Mouse (Mus musculus) CD4-positive, CD25-positive, alpha-beta regulatory T cell (primary cell): Measurements from ENCODE around the gene Unc13d. TPM values are rescaled to one million over a fixed set of nuclear protein-coding genes. Genes with fewer than 3 reads are reported as not detected.

Experiments
- polyA plus RNA-seq: library from polyadenylated mRNA; unstranded; fragments of 100-300 nt; shearing (Covaris generic); gene quantifications from one replicate; pipeline ENCODE4 v1.2.1, GENCODE M21; 2017

The Unc13d gene
- 154 TPM for polyA plus RNA-seq

DNA sequence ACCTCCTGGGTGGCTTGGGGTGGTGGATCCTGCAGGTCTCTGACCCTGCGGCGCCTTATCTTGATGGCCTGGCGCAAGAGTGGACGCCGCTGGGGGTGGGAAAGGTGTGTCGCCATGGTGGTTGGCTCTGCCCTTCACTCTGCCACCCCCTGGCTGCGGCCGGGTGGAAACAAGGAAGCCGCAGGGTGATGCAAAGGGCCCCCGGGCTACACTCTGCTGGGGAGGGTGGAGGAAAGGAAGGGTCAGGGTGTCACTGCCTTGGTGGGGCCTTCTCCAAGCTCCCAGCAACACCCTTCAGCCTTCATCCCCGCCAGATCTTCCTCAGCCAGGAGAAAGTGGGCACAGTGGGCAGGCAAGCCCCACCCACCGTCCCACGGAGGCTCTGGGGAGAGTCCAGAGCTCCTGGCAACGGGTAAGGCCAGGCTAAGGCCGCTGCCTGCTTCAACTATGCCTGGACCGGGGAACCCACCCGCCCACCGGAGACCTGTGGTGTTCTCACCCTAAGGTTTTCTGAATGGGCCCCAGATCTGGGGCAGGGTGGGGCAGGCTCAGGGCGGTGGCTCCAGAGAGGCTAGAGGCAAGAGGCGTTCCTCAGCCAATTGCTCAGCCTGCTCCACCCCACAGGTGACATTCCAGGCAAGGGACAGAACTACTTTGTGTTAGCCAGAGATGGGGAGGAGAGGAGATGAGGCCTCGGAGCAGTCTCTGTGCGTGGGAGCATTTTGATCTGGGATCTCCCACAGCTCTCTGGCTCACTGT is at the start of gene Unc13d:
Gene Unc13d (minus strand): TSS at position 516 of the 759 bp plus-strand sequence.

DNA sequence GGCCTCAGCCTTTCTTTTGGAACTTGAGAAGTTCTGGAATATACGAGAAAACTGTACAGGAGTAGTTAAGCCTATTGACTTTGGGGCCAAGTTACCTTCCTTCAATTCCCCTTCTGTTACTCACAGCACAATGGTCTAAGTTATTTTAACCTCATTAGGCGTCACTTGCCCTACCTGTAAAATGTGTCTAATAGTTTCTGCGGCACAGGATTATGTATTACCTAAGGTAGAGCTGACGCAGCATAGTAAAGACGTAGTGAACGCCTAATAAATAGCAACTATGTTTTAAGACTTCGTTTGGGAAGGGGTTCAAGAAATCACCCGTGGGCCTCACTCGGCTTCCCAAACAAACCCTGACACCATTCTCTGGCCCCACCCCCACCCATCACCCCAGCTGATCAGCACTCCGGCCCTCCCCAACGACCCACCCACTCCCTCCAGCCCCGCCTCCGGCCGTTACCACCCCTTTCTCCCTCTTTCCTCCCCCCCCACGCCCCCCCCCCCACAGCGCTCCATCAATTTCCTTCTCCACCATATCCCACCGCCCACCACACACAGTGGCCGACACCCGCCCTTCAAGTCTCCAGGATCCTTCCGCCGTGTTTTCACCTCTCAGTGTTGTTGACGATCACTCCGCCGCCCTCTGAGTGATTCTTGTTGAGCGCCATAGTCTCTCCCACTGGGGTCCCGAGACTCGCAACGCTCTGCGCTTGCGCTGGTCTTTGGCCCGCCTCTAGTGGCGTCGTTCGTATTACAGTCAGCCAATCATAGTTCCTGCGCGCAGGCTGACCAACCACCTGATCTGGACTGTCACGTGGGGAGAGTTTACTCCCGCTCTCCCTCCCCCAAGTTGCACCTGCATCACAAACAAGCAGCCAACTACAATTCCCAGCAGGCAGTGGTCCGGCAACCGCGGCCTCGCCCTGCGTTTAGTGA is 8.8 kb upstream of the Unc13d start, which contains the start of gene Wbp2:
Gene Wbp2 (minus strand): TSS at position 738 of the 936 bp plus-strand sequence.

DNA sequence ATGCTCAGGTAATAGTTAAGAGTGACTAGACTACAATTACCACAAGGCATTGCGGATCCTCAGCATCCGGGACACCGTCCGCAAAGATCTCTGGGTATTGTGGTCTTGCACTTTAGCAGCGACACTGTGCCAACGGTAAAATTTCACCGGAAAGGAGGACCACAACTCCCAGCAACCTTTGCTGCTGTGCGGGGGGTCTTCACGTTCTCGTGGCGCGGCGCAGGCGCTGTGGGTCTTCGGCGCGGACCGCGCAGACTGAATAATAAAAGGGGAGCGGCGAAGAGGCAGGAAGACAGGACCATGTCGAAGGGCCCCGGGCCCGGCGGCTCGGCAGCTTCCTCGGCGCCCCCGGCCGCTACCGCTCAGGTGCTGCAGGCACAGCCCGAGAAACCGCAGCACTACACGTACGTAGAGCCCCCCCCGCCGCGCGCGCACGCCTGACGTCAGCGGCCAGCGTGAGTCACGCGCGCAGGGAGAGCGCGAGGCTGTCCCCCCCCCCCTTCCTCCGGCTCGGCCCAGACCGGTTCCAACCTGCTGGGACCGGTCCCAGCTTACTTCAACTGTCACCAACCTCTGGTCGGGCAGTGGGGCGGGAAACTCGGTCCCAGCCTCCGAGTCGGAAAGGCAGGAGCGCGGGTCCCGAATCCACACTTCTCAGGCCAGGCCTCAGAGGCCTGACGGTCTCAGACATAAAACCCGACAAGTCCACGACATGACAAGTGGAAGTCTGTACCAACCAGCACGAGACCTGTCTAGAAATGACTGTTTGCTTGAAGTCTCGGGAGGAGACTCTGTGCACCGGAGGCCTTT is 47.5 kb downstream of the Unc13d start, which contains the start of gene Unk:
Gene Unk (plus strand): TSS at position 235 of the 810 bp plus-strand sequence.

DNA sequence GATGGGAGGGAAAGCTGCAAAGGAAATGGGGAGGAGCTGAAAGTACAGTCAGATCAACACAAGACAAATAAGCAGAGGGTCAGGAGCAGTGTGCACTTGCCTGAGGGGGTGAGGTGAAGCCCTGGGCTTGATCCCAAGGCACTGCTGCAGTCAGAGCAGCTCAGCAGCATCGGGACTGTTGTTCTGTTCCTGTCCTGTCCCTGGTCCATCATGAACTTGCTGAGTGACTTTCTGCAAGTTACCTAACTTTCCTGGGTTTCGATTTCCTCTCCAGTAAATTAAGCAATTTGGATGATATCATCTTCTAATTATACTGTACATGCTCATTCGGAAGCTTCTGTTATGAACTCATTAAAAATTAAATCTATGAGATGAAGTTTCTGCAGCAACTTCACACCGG is 50.0 kb downstream of the Unc13d start, which contains the start of gene H3f3b:
Gene H3f3b (minus strand): TSS at position 207 of the 400 bp plus-strand sequence.

DNA sequence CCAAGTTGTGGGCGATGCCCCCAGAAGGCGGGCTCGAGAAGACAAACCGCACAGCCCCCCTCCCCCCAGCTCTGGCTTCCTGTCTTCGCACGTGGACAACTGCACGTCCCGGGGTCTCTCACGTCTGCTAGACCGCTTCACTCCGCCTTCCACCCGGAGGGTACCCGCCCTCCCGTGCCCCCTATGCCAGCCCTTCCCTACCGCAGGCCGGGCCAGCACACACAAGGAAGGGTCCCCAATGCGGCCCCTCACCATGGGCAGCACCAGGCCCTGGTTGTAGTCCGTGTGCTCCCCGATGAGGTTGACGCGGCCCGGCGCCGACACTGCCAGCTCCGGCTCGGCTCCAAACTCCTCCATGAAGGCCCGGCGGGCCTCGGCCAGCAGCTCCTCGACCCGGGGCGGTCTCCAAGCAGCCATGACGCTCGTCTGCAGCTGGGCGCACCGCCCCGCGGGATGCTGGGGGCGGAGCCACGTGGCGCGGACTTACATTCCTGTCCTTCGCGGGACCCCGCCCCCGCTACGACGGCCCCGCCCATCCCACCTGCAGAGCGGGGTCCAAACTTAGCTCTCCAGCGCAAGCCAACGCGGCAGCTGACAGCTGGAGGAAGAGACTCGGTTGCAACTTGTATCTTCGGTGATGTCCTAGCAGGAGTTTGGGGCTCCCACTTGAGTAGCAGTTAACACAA is 65.4 kb downstream of the Unc13d start, which contains the start of gene Galk1:
Gene Galk1 (minus strand): TSS at position 458 of the 686 bp plus-strand sequence.

Other genes with a start within 250 kb of the Unc13d start
- 0.04 TPM for gene Myo15b, start 219.6 kb downstream of the Unc13d start, polyA plus RNA-seq
- 0.44 TPM for gene Smim5, start 178.0 kb downstream of the Unc13d start, polyA plus RNA-seq
- 1.0 TPM for gene Smim6, start 165.9 kb downstream of the Unc13d start, polyA plus RNA-seq
- gene Sap30bp, start 144.7 kb downstream of the Unc13d start, polyA plus RNA-seq: 39.1 TPM
- gene Recql5, start 144.5 kb downstream of the Unc13d start, polyA plus RNA-seq: 21.0 TPM
- 0.06 TPM for gene Itgb4, start 103.3 kb downstream of the Unc13d start, polyA plus RNA-seq
- 42.0 TPM for gene Galk1, start 65.2 kb downstream of the Unc13d start, polyA plus RNA-seq
- 1,568 TPM for gene H3f3b, start 50.0 kb downstream of the Unc13d start, polyA plus RNA-seq
- 43.3 TPM for gene Unk, start 47.6 kb downstream of the Unc13d start, polyA plus RNA-seq
- gene Wbp2, start 9.0 kb upstream of the Unc13d start, polyA plus RNA-seq: 187 TPM
- 0.61 TPM for gene Trim47, start 49.2 kb upstream of the Unc13d start, polyA plus RNA-seq
- gene Trim65, start 53.2 kb upstream of the Unc13d start, polyA plus RNA-seq: 16.6 TPM
- 72.0 TPM for gene Mrpl38, start 60.9 kb upstream of the Unc13d start, polyA plus RNA-seq
- gene Fbf1, start 90.2 kb upstream of the Unc13d start, polyA plus RNA-seq: 11.1 TPM
- 70.5 TPM for gene Ten1, start 120.9 kb upstream of the Unc13d start, polyA plus RNA-seq
- 15.6 TPM for gene Acox1, start 121.1 kb upstream of the Unc13d start, polyA plus RNA-seq
- 0.23 TPM for gene Evpl, start 160.1 kb upstream of the Unc13d start, polyA plus RNA-seq
- 74.3 TPM for gene Srp68, start 196.3 kb upstream of the Unc13d start, polyA plus RNA-seq
- gene Galr2, start 203.0 kb upstream of the Unc13d start, polyA plus RNA-seq: not detected
- gene Exoc7, start 229.3 kb upstream of the Unc13d start, polyA plus RNA-seq: 86.8 TPM